Mouse (Mus musculus): Measurements from ENCODE around the gene Rpsa.
A peak's percentile ranks its signal among the peaks of the same experiment; 100 is the strongest.

The Rpsa gene

GRCm38 (mm10) chr9:120167826-120168225, 40.3 kb downstream of the Rpsa start:
- DNase-seq (ENCODE audit: low read depth, low spot score) = no peak

GRCm38 (mm10) chr9:120171295-120171694, 43.8 kb downstream of the Rpsa start:
- DNase-seq (ENCODE audit: low read depth, low spot score) = peak; percentile 53

- no peak for DNase-seq (ENCODE audit: low read depth, low spot score)
Measured at GRCm38 (mm10) chr9:120174436-120175137, 47.1 kb downstream of the Rpsa start.

GRCm38 (mm10) chr9:120178813-120179212, 51.3 kb downstream of the Rpsa start:
- no peak for DNase-seq (ENCODE audit: low read depth, low spot score)
